Mouse (Mus musculus) lung, adult 2 months (tissue): Measurements from ENCODE around the gene Ap2b1. TPM values are rescaled to one million over a fixed set of nuclear protein-coding genes. Genes with fewer than 3 reads are reported as not detected.

ENCODE experiments used
- DNase-seq: peaks from one replicate; pipeline ENCODE4 v3.0.0; 2022
- H3K4me1 ChIP-seq: fragments of 200-500 bp; 2 replicates; pipeline ENCODE4 v1.6.1; 2011; ENCODE audit warnings: low read length; ENCODE audit not compliant: control insufficient read depth, insufficient read depth
- H3K4me3 ChIP-seq: fragments of 200-500 bp; replicated peaks from 2 replicates; pipeline ENCODE3; 2011; ENCODE audit warnings: low read depth, mild to moderate bottlenecking, control low read depth, low read length; ENCODE audit errors: extremely low read depth
- CTCF ChIP-seq: fragments of 200-500 bp; IDR thresholded peaks from 2 replicates; pipeline ENCODE4 v1.5.1; 2011; ENCODE audit warnings: mild to moderate bottlenecking, low read length, control low read depth; ENCODE audit not compliant: insufficient read depth
- POLR2A ChIP-seq: fragments of 200-500 bp; IDR thresholded peaks from 2 replicates; pipeline ENCODE4 v1.6.1; 2011; ENCODE audit warnings: low read depth, mild to moderate bottlenecking, control low read depth, low read length, borderline replicate concordance; ENCODE audit errors: extremely low read depth
- WGBS: fragments of 180-500 bp; shearing (Covaris S2); methylation state at CpG from one replicate; pipeline ENCODE4 v1.1.7; 2018; 5-methylcytosine and 5-hydroxymethylcytosine counted together
- polyA plus RNA-seq: library from polyadenylated mRNA; depleted of rRNA; stranded (reverse); fragments of >200 nt; gene quantifications from 2 replicates; pipeline ENCODE4 v1.2.3, GENCODE M21; 2012

Gene Ap2b1
- polyA plus RNA-seq, 1 experiment: 43.9 TPM

DNA sequence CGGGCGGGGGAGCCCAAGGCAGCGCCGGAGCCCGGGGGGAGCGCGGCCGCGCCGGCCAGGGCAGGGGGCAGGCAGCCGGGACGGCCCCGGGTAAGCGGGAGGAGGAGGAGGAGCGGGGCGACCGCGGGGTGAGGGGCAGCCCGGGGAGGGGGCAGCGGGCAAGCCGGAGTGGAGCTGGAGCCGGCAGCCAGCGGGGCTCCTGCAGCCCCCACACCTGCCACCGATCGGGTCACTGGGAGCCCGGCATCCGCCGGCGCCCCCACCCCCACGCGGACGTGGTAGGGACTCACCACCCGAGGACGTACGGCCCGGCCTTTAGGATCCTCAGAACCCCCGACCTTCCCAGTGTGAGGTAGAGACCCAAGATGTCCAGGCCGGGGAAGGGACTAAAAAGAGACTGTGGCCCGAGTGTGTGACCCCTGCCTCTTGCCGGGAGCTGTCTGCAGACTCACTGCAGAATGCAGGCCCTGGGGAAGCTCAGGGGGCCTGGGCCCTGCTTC is 111.0 kb downstream of the Ap2b1 start:
- TF ChIP-seq CTCF (no peak), POLR2A (no peak)
- WGBS: 3% methylated on average over 27 of the region's 40 CpGs
- H3K4me3 ChIP-seq: no peak overlapping the region
- no peak for DNase-seq
- H3K4me1 ChIP-seq: peaks cover 3% of the 10 kb centered on the region

GRCm38 (mm10) chr11:83410510-83410909 is 111.7 kb downstream of the Ap2b1 start:
- TF ChIP-seq CTCF: no peak
- TF ChIP-seq POLR2A: no peak
- no peak for DNase-seq
- Histone ChIP-seq H3K4me3 (no peak overlapping the region), H3K4me1 (peaks cover 3% of the 10 kb centered on the region)
- WGBS: 75% methylated on average over 6 of the region's 6 CpGs

DNA sequence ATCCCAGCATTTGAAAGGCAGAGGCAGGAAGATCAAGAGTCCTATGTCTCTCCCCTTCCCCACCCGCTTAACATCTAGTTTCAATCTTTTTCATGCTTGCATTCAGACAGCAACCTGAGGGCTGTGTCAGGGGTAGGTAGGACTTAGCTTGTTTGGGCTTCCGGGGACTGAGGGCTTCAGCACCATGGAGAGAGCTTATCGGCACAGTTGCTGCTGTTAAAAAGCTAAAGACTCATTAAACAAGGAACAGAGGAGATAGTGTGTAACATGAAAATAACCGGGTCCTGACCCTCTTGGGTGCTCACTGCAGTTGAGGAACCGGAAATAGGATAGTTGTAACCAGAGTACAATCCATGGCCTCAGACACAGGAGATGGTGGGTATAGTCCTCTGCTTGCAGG is 118.3 kb downstream of the Ap2b1 start:
- TF ChIP-seq POLR2A (no peak), CTCF (no peak)

DNA sequence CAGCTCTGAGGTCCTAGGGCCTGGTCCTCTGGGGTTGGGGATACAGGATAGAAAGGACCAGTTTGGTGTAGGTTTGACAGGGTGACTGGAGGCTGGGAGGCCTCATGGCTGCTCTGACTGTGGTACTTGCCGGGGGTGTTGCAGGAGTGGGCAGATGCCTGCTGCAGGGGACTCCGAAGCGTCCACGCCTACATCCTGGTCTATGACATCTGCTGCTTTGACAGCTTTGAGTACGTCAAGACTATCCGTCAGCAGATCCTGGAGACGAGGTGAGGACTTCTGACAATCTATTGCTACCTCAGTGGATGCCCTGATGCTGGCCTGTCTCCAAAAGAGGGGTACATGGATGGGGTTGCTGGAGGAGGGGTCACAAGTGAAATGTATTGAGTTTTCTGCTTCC is 118.9 kb downstream of the Ap2b1 start:
- TF ChIP-seq POLR2A (no peak), CTCF (no peak)
- H3K4me1 ChIP-seq: no peaks in the 10 kb centered on the region; the same call in 1 of the 2 replicates
- no peak for DNase-seq
- WGBS: 79% methylated on average over 7 of the region's 7 CpGs
- H3K4me3 ChIP-seq: no peak overlapping the region

More for the DNA sequence above, 118.3 kb downstream of the Ap2b1 start:
- Histone ChIP-seq H3K4me1 (no peaks in the 10 kb centered on the region; the same call in 1 of the 2 replicates), H3K4me3 (no peak overlapping the region)
- DNase-seq: peak; percentile 45
- WGBS: 5% methylated on average over 5 of the region's 5 CpGs

DNA sequence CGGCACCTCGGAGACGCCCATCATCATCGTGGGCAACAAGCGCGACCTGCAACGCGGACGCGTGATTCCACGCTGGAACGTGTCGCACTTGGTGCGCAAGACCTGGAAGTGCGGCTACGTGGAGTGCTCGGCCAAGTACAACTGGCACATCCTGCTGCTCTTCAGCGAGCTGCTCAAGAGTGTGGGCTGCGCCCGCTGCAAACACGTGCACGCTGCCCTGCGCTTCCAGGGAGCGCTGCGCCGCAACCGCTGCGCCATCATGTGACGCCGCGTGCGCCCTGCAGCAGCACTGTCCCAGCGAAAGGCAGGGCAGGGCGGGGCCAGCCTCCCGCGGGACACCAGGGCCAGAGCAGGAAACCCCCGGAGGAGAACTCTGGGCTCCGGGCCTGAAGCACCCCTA is 119.7 kb downstream of the Ap2b1 start:
- no peak for TF ChIP-seq CTCF
- TF ChIP-seq POLR2A: no peak
- DNase-seq: no peak

DNA sequence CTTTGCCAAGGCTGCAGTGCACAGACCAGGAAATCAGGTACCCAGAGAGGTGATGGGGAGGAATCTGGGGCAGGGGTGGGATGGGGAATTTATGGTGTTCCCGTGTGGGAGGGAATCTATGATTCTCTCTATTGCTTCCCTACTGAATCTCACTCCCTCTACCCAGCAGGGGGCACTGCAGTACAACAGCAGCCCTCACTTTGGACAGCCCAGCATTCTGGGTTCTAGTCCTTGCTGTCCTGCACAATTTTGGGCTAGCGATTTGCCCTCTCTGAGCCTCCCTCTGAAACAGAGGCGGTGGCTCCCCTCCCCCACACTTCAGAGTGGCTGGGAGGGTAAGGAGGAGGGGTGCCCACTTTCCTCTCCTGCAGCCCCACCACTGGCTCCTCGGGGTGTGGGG is 121.5 kb downstream of the Ap2b1 start:
- Histone ChIP-seq H3K4me1 (no peaks in the 10 kb centered on the region; the same call in 1 of the 2 replicates), H3K4me3 (no peak overlapping the region)
- WGBS: 32% methylated on average over 4 of the region's 4 CpGs
- no peak for TF ChIP-seq POLR2A
- peak; percentile 32; the same call in 1 of the 2 replicates for TF ChIP-seq CTCF
- DNase-seq: no peak

More for the DNA sequence above, 119.7 kb downstream of the Ap2b1 start:
- Histone ChIP-seq H3K4me1 (no peaks in the 10 kb centered on the region; the same call in 1 of the 2 replicates), H3K4me3 (no peak overlapping the region)
- 9% methylated on average over 38 of the region's 38 CpGs for WGBS

DNA sequence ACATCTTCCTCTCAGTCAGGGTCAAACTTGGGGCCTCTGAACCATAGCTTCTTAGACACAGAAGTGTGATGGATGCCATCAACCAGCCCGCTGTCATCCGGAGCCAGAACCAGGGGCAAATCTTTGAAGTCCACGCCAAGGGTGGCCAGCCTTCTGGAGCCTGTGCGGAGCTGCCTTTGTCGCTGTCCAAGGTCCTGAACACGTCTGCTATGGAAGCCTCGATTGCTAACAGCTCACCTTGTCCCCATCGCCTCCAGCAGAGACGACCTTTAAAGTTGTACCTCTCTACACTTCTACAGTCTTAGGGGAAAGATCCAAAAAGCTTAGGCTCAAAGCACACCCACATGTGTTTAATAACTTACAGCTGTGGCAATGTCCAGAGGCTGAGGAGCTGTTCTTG is 122.5 kb downstream of the Ap2b1 start:
- TF ChIP-seq CTCF (no peak), POLR2A (no peak)
- H3K4me3 ChIP-seq: no peak overlapping the region
- DNase-seq: peak; percentile 60
- H3K4me1 ChIP-seq: no peaks in the 10 kb centered on the region; the same call in 1 of the 2 replicates
- WGBS: 2% methylated on average over 9 of the region's 9 CpGs

- TF ChIP-seq POLR2A: no peak
- TF ChIP-seq CTCF: peak; percentile 96
- DNase-seq: peak; percentile 64
- Histone ChIP-seq H3K4me1 (no peaks in the 10 kb centered on the region), H3K4me3 (no peak overlapping the region)
- 8% methylated on average over 8 of the region's 8 CpGs for whole genome bisulfite sequencing
These were observed 125.9 kb downstream of the Ap2b1 start for GRCm38 (mm10) chr11:83424681-83425080.

- no peaks in the 10 kb centered on the region for H3K4me1 ChIP-seq
- WGBS: 14% methylated on average over 17 of the region's 17 CpGs
- no peak overlapping the region for H3K4me3 ChIP-seq
- TF ChIP-seq POLR2A (no peak), CTCF (no peak)
- no peak for DNase-seq
These were observed 128.1 kb downstream of the Ap2b1 start for GRCm38 (mm10) chr11:83426964-83427363.

- no peak within 1 kb of the TSS for H3K4me3 ChIP-seq
- TF ChIP-seq POLR2A (no peak), CTCF (no peak)
These were observed 130.5 kb downstream of the Ap2b1 start, which contains the start of gene Gas2l2 for GRCm38 (mm10) chr11:83429355-83429754. Gene Gas2l2, minus strand, starts transcription at chr11:83429455.

More at GRCm38 (mm10) chr11:83429355-83429754, 130.5 kb downstream of the Ap2b1 start, which contains the start of gene Gas2l2:
- H3K4me1 ChIP-seq: no peaks in the 10 kb centered on the region
- WGBS: 57% methylated on average over 5 of the region's 5 CpGs
- DNase-seq: no peak
